Mouse (Mus musculus) yolk sac, embryonic 10.5 days (tissue): ENCODE measurements around the gene Rbpj.

Experiments
- DNase-seq: peaks from one replicate; pipeline ENCODE4 v3.0.0-alpha.2; 2017; ENCODE audit warnings: low spot score

Rbpj gene

GRCm38 (mm10) chr5:53465883-53466282, at the start of gene Rbpj:
TSS of gene Rbpj (plus strand) at chr5:53466152.
- no peak for DNase-seq

- DNase-seq: no peak
These were observed 45.2 kb upstream of the Rbpj start for GRCm38 (mm10) chr5:53420777-53421176.

GRCm38 (mm10) chr5:53421291-53421690, 44.7 kb upstream of the Rbpj start:
- no peak for DNase-seq

- no peak for DNase-seq
These were observed 38.5 kb upstream of the Rbpj start for GRCm38 (mm10) chr5:53427411-53427810.

- no peak for DNase-seq
These were observed 36.1 kb upstream of the Rbpj start for GRCm38 (mm10) chr5:53429683-53430477.

GRCm38 (mm10) chr5:53432451-53432850, 33.5 kb upstream of the Rbpj start:
- no peak for DNase-seq

GRCm38 (mm10) chr5:53436905-53437632, 28.9 kb upstream of the Rbpj start:
- no peak for DNase-seq

GRCm38 (mm10) chr5:53437767-53438166, 28.2 kb upstream of the Rbpj start:
- DNase-seq: no peak

- peak; percentile 18 for DNase-seq
These were observed 27.7 kb upstream of the Rbpj start for GRCm38 (mm10) chr5:53438268-53438667.

- DNase-seq: peak; percentile 12
These were observed 26.3 kb upstream of the Rbpj start for GRCm38 (mm10) chr5:53439655-53440054.

- DNase-seq: no peak
These were observed 21.9 kb upstream of the Rbpj start for GRCm38 (mm10) chr5:53444030-53444429.

- DNase-seq: no peak
These were observed 15.0 kb upstream of the Rbpj start for GRCm38 (mm10) chr5:53450945-53451344.

GRCm38 (mm10) chr5:53451829-53452228, 14.1 kb upstream of the Rbpj start:
- peak; percentile 29 for DNase-seq

GRCm38 (mm10) chr5:53452920-53453319, 13.0 kb upstream of the Rbpj start:
- DNase-seq: peak; percentile 31

- no peak for DNase-seq
These were observed 11.2 kb upstream of the Rbpj start for GRCm38 (mm10) chr5:53454706-53455105.

- no peak for DNase-seq
These were observed 10.5 kb upstream of the Rbpj start for GRCm38 (mm10) chr5:53455459-53455858.

- DNase-seq: no peak
These were observed 5.8 kb upstream of the Rbpj start for GRCm38 (mm10) chr5:53460196-53460595.

GRCm38 (mm10) chr5:53463098-53464018, 2.6 kb upstream of the Rbpj start:
- no peak for DNase-seq

- DNase-seq: no peak
These were observed 726 bp downstream of the Rbpj start for GRCm38 (mm10) chr5:53466422-53467333.

- no peak for DNase-seq
These were observed 1.6 kb downstream of the Rbpj start for GRCm38 (mm10) chr5:53467602-53468001.

GRCm38 (mm10) chr5:53468366-53468765, 2.4 kb downstream of the Rbpj start:
- DNase-seq: no peak
